Mouse (Mus musculus): ENCODE results near the gene Scfd2. TPM values are rescaled to one million over a fixed set of nuclear protein-coding genes. Genes with fewer than 3 reads are reported as not detected.

The Scfd2 gene
- polyA plus RNA-seq, 1 experiment from 2014 or later = 21.7 TPM

DNA sequence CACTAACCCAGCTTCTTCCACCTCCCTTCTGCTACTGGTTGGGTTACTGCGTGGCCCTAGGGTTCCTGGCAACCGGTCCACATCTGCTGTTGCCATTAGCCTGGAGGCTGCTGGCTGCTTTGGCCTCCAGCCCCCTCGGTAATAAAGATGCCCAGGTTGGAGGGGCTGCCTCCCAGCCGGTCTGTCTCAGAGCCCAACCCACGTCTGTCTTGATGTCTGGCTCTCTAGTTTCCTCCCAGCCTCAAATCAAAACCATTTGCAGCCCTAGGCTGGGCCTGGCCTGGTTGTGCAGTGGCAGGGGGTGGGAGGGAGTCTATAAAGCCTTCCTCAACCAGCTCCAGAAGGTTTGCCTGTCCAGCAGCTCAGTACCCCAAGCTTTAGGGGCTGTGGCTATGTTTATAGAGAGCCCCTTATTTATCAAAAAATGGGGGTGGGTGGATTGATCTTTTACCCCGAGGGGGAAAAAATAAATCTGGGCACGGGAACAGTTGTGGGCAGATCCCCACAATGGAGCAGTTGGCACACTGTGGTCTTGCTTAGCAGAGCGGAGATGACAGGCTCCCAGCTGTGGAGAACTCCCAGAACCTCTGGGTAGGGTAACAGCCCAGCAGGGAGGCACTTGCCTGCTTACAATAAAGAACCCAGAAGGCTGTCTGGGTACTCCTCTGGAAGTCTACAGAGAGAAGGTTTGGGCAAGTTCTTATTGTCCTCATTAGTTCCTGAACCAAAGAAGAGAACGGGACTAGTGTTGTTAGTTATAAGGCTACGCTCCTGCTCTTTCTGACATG lies 329.8 kb downstream of the Scfd2 start:
- ATAC-seq = no peak

DNA sequence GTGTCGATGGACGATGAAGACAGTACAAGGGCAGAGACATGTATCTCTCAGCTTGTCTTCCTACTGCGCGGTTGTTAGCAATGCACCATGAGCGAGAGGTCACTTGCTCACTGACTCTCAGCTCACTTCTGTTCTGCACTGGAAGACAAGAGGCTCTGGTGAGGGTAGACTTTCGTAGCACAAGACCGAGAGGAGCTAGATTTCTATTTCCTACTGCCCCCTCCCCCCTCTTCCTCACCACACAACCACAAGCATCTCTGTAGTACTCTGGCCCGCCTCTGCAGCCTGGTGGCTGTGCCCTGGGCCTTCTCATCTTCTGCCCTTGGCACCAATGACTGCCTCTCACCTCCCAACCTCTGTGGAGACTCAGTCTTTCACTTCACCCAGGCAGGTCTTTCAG lies 331.1 kb downstream of the Scfd2 start:
- ATAC-seq = no peak
- 95% methylated on average over 8 of the region's 8 CpGs for WGBS
- H3K4me2 ChIP-seq (replicated peaks) = no peak overlapping the region
- peaks cover 11% of the 10 kb centered on the region for H3K36me3 ChIP-seq
- H3K4me1 ChIP-seq (replicated peaks) = peaks cover 21% of the 10 kb centered on the region
- no peak overlapping the region for H3K4me3 ChIP-seq (replicated peaks)
- no peaks in the 10 kb centered on the region for H3K27me3 ChIP-seq
- H3K27ac ChIP-seq = no peak overlapping the region
- 0 out of 2 replicates have a peak, but pooled peaks cover 4% of the 10 kb centered on the region for H3K9me3 ChIP-seq
- H3K9ac ChIP-seq (replicated peaks) = no peak overlapping the region

More for the DNA sequence above, 329.8 kb downstream of the Scfd2 start:
- Histone ChIP-seq H3K27ac (no peak overlapping the region), H3K27me3 (no peaks in the 10 kb centered on the region; the same call in 1 of the 2 replicates), H3K4me2 (replicated peaks) (no peak overlapping the region), H3K4me1 (replicated peaks) (peaks cover 8% of the 10 kb centered on the region; the same call in 1 of the 2 replicates), H3K9ac (replicated peaks) (no peak overlapping the region), H3K36me3 (peaks cover 11% of the 10 kb centered on the region), H3K4me3 (replicated peaks) (no peak overlapping the region), H3K9me3 (0 out of 2 replicates have a peak, but pooled peaks cover 4% of the 10 kb centered on the region)
- 68% methylated on average over 10 of the region's 10 CpGs for WGBS

DNA sequence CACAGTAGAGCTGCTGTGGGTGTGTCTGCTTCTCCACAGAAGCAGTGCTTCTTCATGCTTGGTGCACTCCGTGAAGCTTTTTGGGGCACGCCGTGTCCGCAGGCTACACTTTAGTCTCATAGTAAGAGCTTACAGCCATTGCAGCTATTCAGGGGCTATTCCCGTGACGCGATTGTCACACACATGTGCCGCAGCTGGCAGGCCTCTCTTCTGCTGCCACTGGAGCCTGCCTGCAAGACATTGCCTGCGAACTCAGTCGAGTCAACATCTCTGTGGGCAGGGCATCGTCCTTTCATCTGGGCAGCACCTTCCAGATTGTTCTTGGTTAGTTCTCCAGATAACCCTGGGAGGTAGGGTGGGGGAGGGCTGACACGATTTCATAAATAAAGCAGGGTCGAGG lies 331.8 kb downstream of the Scfd2 start:
- H3K36me3 ChIP-seq = peaks cover 11% of the 10 kb centered on the region
- WGBS = 90% methylated on average over 13 of the region's 13 CpGs
- no peak for ATAC-seq
- H3K9me3 ChIP-seq = 0 out of 2 replicates have a peak, but pooled peaks cover 4% of the 10 kb centered on the region
- no peak overlapping the region for H3K9ac ChIP-seq (replicated peaks)
- no peak overlapping the region for H3K27ac ChIP-seq
- no peak overlapping the region for H3K4me3 ChIP-seq (replicated peaks)
- H3K27me3 ChIP-seq = no peaks in the 10 kb centered on the region
- H3K4me1 ChIP-seq (replicated peaks) = peaks cover 23% of the 10 kb centered on the region
- H3K4me2 ChIP-seq (replicated peaks) = no peak overlapping the region

DNA sequence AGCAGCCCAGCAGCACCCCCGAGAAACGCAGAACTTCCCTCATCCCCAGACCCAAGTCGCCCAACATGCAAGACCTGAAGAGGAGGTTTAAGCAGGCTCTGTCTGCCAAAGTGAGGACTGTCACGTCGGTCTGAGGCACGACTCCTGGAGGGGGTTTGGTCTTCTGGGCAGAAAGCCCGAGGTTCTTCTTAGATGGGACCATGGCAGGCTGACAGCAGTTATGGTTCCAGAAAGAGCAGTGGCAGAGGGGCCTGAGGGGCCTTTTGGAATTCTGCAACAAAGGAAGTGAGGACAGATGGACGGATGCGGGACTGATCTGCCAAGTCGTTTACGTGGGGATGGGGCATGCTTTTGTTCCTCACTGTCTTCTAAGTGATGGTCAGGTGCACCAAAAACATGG lies 333.1 kb downstream of the Scfd2 start:
- Histone ChIP-seq H3K27ac (no peak overlapping the region), H3K36me3 (peaks cover 11% of the 10 kb centered on the region), H3K9me3 (0 out of 2 replicates have a peak, but pooled peaks cover 4% of the 10 kb centered on the region), H3K27me3 (peaks cover 10% of the 10 kb centered on the region; the same call in 1 of the 2 replicates), H3K4me1 (replicated peaks) (peaks cover 36% of the 10 kb centered on the region), H3K9ac (replicated peaks) (no peak overlapping the region), H3K4me2 (replicated peaks) (no peak overlapping the region), H3K4me3 (replicated peaks) (no peak overlapping the region)
- 86% methylated on average over 11 of the region's 11 CpGs for WGBS
- ATAC-seq = no peak

DNA sequence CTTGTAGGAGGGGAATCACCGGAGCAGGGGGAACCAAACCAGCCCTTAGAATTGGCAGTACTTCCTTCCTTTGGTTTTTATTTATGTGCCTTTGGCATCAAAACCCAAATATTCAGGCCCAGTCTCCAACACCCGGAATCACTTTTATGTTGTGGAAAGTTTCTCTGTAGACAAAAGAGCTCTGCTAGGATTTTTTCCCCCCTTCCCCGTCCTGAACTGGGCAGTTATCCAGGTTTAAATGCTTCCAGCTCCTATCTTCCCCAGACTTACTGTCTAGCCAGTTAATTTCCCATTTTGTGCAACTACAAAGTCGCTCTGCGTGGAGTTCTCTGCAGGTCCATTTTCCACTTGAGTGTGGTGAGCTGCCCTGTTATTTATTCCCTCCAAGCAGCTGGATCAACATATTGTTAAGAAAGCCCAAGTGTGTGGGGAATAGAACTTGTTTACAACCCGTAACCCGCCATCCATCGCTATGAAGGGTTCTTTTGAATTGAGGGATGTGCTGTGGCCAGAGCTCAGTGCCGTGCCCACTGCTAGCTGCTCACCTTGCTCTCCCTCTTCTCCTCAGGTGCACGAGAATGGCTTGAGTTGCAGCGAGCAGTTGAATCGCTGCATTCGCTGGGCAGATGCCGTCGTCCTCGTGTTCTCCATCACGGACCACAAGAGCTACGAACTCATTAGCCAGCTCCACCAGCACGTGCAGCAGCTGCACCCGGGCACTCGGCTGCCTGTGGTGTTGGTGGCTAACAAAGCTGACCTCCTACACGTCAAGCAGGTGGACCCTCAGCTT lies 333.8 kb downstream of the Scfd2 start:
- Histone ChIP-seq H3K4me3 (replicated peaks) (no peak overlapping the region), H3K27ac (no peak overlapping the region), H3K9ac (replicated peaks) (no peak overlapping the region), H3K9me3 (no peaks in the 10 kb centered on the region), H3K27me3 (peaks cover 13% of the 10 kb centered on the region), H3K4me2 (replicated peaks) (peak overlapping the region; percentile 92; the same call in 1 of the 2 replicates), H3K4me1 (replicated peaks) (peaks cover 38% of the 10 kb centered on the region), H3K36me3 (peaks cover 7% of the 10 kb centered on the region)
- WGBS = 83% methylated on average over 22 of the region's 22 CpGs
- ATAC-seq = no peak

DNA sequence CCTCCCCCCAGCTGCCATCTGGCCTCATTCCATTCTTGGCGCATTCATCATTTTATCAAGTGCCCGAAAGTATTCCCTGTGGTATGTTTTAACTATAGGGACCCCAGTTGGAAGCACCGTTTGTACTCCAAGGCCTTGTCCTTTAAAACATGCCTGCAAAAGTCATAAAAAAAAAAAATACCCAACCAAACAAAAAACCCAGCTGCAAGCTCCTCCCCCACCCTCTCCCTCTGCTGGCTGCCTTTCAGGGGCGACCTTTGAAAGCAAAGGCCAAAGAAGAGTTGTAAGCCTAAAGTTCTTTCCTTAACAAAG lies 335.3 kb downstream of the Scfd2 start:
- Histone ChIP-seq H3K4me1 (replicated peaks) (peaks cover 38% of the 10 kb centered on the region), H3K36me3 (peaks cover 7% of the 10 kb centered on the region), H3K4me2 (replicated peaks) (peak overlapping the region; percentile 92), H3K27ac (no peak overlapping the region), H3K27me3 (peaks cover 22% of the 10 kb centered on the region), H3K4me3 (replicated peaks) (peak overlapping the region; percentile 80), H3K9me3 (no peaks in the 10 kb centered on the region), H3K9ac (replicated peaks) (no peak overlapping the region)
- WGBS = 0% methylated on average over 4 of the region's 4 CpGs
- no peak for ATAC-seq

DNA sequence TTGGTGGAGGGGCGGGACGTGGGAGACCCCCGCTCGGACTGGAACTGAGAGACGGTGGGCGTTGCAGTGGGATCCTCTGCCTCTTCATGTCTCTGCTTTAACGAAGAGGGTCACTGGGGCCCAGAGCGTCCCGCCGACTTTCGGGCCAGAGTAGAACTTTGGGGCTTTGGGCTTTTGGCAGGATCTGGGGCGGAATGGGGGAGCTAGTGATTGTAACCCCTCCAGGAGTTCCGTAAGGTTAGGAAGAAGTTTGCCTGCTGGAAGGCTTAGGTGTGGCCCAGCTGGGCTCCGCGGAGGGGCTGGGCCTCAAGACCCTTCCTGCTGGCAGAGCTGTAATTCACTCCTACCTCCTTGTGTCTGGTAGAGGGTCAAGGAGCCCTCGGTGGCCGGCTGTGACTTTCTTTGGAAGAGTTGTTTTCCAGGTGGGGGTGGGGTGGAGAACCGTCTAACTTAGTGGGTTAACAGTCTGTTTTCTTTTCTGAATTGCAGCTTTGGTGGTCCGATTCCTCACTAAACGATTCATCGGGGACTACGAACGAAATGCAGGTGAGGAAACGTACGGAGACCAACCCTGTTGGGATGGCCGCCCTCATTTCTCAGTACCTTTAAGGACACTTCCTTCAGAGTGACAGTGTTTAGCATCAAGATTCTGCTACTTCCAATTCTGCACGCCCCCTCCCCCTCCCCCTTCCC lies 335.8 kb downstream of the Scfd2 start:
- peak overlapping the region; percentile 92 for H3K4me2 ChIP-seq (replicated peaks)
- H3K27me3 ChIP-seq = peaks cover 26% of the 10 kb centered on the region
- peak overlapping the region; percentile 84 for H3K9ac ChIP-seq (replicated peaks)
- H3K9me3 ChIP-seq = no peaks in the 10 kb centered on the region
- WGBS = 1% methylated on average over 27 of the region's 27 CpGs
- peaks cover 38% of the 10 kb centered on the region for H3K4me1 ChIP-seq (replicated peaks)
- H3K27ac ChIP-seq = 0 out of 2 replicates have a peak overlapping the region, but pooled peaks have one; percentile 44
- H3K4me3 ChIP-seq (replicated peaks) = peak overlapping the region; percentile 80
- ATAC-seq = peak; percentile 9; the same call in 1 of the 2 replicates
- H3K36me3 ChIP-seq = peaks cover 7% of the 10 kb centered on the region

DNA sequence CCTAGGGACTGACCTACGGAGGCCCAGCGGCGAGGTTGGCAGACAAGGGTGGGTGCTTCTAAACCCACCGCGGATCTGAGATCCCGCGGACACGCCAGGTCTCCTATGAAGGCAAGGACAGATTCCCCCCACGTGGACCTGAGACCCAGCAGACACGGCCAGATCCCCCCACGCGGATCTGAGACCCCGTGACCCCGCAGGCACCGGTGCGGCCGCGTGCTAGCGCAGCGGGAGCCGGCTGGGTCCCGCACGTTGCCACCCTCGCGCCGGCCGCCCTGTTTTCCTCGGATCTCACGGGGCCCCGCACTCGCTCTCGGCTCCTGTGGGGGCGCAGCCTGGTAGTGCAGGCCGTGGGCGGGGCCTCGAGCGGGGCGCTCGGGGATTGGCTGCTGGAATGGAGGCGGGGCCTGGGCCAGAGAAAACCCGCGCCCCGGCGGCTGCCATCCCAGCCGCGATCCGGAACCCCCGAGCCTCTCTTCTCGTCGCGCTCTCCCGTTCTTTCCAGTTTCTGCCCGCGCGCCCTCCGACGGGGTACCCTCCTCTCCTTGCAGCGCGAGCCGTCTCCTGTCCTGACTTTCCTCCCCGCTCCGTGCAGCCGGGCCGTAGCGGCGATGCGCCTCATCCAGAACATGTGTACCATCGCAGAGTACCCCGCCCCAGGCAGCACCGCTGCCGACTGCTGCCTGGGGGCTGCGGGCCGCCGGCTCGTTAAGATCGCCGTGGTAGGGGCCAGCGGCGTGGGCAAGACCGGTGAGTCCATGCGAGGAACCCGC lies 336.5 kb downstream of the Scfd2 start, which contains the start of gene Rasl11b:
Rasl11b (plus strand) TSS at position 446 of the 773 bp plus-strand sequence.
- Histone ChIP-seq H3K36me3 (peaks cover 7% of the 10 kb centered on the region), H3K9me3 (no peaks in the 10 kb centered on the region), H3K9ac (replicated peaks) (peak within 1 kb of the TSS; percentile 84), H3K4me3 (replicated peaks) (peak within 1 kb of the TSS; percentile 80), H3K4me1 (replicated peaks) (peaks cover 38% of the 10 kb centered on the region), H3K27ac (0 out of 2 replicates have a peak within 1 kb of the TSS, but pooled peaks have one; percentile 44), H3K4me2 (replicated peaks) (peak within 1 kb of the TSS; percentile 92), H3K27me3 (peaks cover 26% of the 10 kb centered on the region)
- WGBS = under 1% methylated on average over 82 of the region's 82 CpGs
- ATAC-seq = peak; percentile 96

DNA sequence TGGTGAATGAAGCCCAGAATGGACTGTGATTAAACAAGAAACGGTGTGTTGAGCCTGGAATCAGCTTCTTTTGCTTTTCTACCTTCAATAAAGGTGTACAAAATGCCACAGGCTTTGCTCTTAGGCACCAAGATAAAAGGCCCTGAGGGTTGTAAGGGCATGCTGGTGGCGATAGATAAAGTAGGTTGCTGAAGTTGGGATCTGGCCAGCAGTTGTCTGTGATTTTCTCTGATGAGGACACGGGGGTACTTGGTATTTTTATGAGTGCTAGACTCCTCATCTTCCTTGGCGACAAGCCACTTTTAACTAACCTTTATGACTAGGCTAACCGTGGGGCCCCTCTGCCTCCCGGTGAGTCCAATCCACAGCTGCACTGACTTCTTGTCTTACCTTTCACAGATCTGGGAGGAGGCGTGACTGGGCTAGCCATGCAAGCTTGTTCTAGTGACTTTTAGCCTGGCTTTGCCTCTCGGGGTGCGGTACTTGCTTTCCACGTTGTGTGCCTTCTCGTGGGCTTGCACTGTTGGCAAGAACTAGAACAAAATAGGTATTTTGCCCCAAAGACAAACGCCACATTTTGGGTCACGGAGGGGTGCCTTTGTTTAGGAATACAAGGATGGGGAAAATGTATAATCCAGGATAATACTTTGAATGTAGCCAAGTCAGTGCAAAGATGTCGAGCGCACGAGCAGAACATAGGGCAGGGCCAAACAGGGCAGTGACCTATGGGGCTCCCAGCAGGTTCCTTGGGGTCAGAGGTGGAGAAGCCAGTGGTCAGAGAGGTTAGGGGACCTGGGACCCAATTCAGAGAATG lies 337.3 kb downstream of the Scfd2 start:
- H3K36me3 ChIP-seq = peaks cover 7% of the 10 kb centered on the region
- H3K27me3 ChIP-seq = peaks cover 27% of the 10 kb centered on the region
- H3K4me2 ChIP-seq (replicated peaks) = peak overlapping the region; percentile 92
- peak overlapping the region; percentile 84 for H3K9ac ChIP-seq (replicated peaks)
- H3K27ac ChIP-seq = no peak overlapping the region
- ATAC-seq = no peak
- peaks cover 38% of the 10 kb centered on the region for H3K4me1 ChIP-seq (replicated peaks)
- peak overlapping the region; percentile 80 for H3K4me3 ChIP-seq (replicated peaks)
- no peaks in the 10 kb centered on the region for H3K9me3 ChIP-seq
- WGBS = 23% methylated on average over 16 of the region's 16 CpGs

DNA sequence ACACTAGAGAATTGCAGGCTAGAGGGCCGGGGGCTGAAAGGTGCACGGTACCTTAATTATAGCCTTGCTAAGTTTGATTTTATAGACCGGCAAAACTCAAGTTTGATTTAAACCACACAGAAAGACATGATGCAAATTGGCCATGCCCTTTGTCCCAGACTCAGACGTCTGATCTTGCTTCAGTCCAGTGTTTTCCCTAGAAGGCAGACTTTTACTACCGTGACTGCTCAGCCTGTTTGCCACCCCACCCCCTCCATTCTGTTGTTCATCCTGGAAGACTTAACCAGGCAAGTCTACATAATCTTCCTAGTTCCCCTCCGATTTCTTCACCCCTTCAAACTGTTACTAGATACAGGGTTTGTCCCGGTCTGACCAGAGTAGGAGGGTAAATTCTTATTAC lies 337.9 kb downstream of the Scfd2 start:
- no peak for ATAC-seq
- H3K27me3 ChIP-seq = peaks cover 32% of the 10 kb centered on the region
- 30% methylated on average over 7 of the region's 7 CpGs for WGBS

More for the DNA sequence above, 337.9 kb downstream of the Scfd2 start:
- Histone ChIP-seq H3K27ac (no peak overlapping the region), H3K4me2 (replicated peaks) (no peak overlapping the region), H3K36me3 (peaks cover 6% of the 10 kb centered on the region), H3K9ac (replicated peaks) (no peak overlapping the region), H3K4me3 (replicated peaks) (no peak overlapping the region), H3K4me1 (replicated peaks) (peaks cover 38% of the 10 kb centered on the region), H3K9me3 (no peaks in the 10 kb centered on the region)
